Mouse (Mus musculus): Measurements from ENCODE around the gene Lrmda.

- TF ChIP-seq CTCF (IDR thresholded peaks at IDR 0.05) (no peak), POLR2A (IDR thresholded peaks at IDR 0.05; ENCODE audit: insufficient read depth, low read depth, low read length) (no peak)
Measured at GRCm38 (mm10) chr14:22083931-22084330, 64.4 kb downstream of the Lrmda start.

Data from heart, adult 2 months (tissue).